In genomic region chr5:25498346-25498820, GRCm38 (mm10) we compare ENCODE assay signal across 8 mouse cellular contexts. TPM values are rescaled to one million over a fixed set of nuclear protein-coding genes. Genes with fewer than 3 reads are reported as not detected.
DNase-seq lines count a peak whose midpoint lies in the region; ATAC-seq and TF ChIP-seq lines count a peak whose summit lies in the region.

Gene Kmt2c (minus strand): TSS chr5:25498783.

- under 1% methylated on average over 39 of the region's 54 CpGs for WGBS in forebrain, embryonic 12.5 days
- under 1% methylated on average over 53 of the region's 54 CpGs for WGBS in heart, embryonic 15.5 days
- 1% methylated on average over 36 of the region's 54 CpGs for WGBS in lung, embryonic 15.5 days

- peak within 1 kb of the TSS; percentile 86 for H3K4me2 ChIP-seq in forebrain, embryonic 12.5 days
- peak within 1 kb of the TSS; percentile 81 for H3K4me2 ChIP-seq in heart, embryonic 15.5 days
- peak within 1 kb of the TSS; percentile 70 for H3K4me2 ChIP-seq in lung, embryonic 15.5 days

- peaks cover 0 to 33% of the 10 kb centered on the region in 2 experiments; a peak in 2 of 4 replicates for H3K36me3 ChIP-seq in MEL (ENCODE audit: control insufficient read depth in 1 of 2, insufficient read depth in 2 of 2, low read length in 2 of 2)
- no peaks in the 10 kb centered on the region for H3K36me3 ChIP-seq in forebrain, embryonic 12.5 days (replicated peaks)
- no peaks in the 10 kb centered on the region for H3K36me3 ChIP-seq in heart, embryonic 15.5 days
- no peaks in the 10 kb centered on the region for H3K36me3 ChIP-seq in lung, embryonic 15.5 days

- H3K79me2 ChIP-seq in MEL (ENCODE audit: control insufficient read depth, insufficient read depth, low read length, poor library complexity), result peaks cover 51% of the 10 kb centered on the region

- peak; percentile 64 to 78 for TF ChIP-seq POLR2A in MEL (IDR thresholded peaks at IDR 0.05; ENCODE audit: control insufficient read depth in 1 of 2, insufficient read depth in 1 of 2, low read depth in 1 of 2, low read length in 2 of 2, poor library complexity in 1 of 2)
- TF ChIP-seq POLR2A in brain, embryonic 14.5 days (IDR thresholded peaks at IDR 0.05; ENCODE audit: borderline replicate concordance, extremely low read depth, insufficient read depth, insufficient read length, poor library complexity, severe bottlenecking), result peak; percentile 81

- DNase-seq in MEL (ENCODE audit: low read depth, low spot score) (peak; percentile 85), MN1 (ENCODE audit: low spot score) (no peak)
- peak; percentile 89 for DNase-seq in brain, embryonic 14.5 days (ENCODE audit: low read depth)
- DNase-seq in layer of hippocampus, adult 8-10 months (ENCODE audit: low spot score in 2 of 2), result peak; percentile 57 to 66
- peak; percentile 60 for DNase-seq in ovary, postnatal 14 days (ENCODE audit: low spot score)

- TF ChIP-seq CTCF in MEL (IDR thresholded peaks at IDR 0.05 in 2 of 3, conservative IDR thresholded peaks at IDR 0.05 in 1 of 3; ENCODE audit: control insufficient read depth in 1 of 3, insufficient read depth in 1 of 3, low read depth in 2 of 3, low read length in 3 of 3, poor library complexity in 1 of 3, severe bottlenecking in 1 of 3), result 0 out of 6 replicates have a peak, but pooled peaks of 1 of the 3 experiments have one; percentile 6
- no peak for TF ChIP-seq CTCF in brain, embryonic 14.5 days (IDR thresholded peaks at IDR 0.05; ENCODE audit: borderline replicate concordance, extremely low read depth, insufficient read depth, insufficient read length)

- H3K27ac ChIP-seq in MEL (ENCODE audit: control insufficient read depth, low read depth, low read length), result peak within 1 kb of the TSS; percentile 98
- peak within 1 kb of the TSS; percentile 100 for H3K27ac ChIP-seq in forebrain, embryonic 12.5 days
- peak within 1 kb of the TSS; percentile 99 for H3K27ac ChIP-seq in heart, embryonic 15.5 days
- H3K27ac ChIP-seq in lung, embryonic 15.5 days, result peak within 1 kb of the TSS; percentile 99

- no peak; a peak in 1 of 4 replicates for TF ChIP-seq EP300 in MEL (IDR thresholded peaks at IDR 0.05; ENCODE audit: low read depth in 1 of 2, low read length in 2 of 2)

- H3K27me3 ChIP-seq in MEL (ENCODE audit: control insufficient read depth in 1 of 2, insufficient read depth in 2 of 2, low read length in 2 of 2), result no peaks in the 10 kb centered on the region; a peak in 1 of 4 replicates
- H3K27me3 ChIP-seq in forebrain, embryonic 12.5 days, result 0 out of 2 replicates have a peak, but pooled peaks cover 2% of the 10 kb centered on the region
- no peaks in the 10 kb centered on the region for H3K27me3 ChIP-seq in heart, embryonic 15.5 days
- H3K27me3 ChIP-seq in lung, embryonic 15.5 days, result no peaks in the 10 kb centered on the region

- no peaks in the 10 kb centered on the region for H3K9me3 ChIP-seq in MEL (replicated peaks; ENCODE audit: insufficient read depth, low read length)
- no peaks in the 10 kb centered on the region for H3K9me3 ChIP-seq in forebrain, embryonic 12.5 days
- no peaks in the 10 kb centered on the region for H3K9me3 ChIP-seq in heart, embryonic 15.5 days (replicated peaks)
- no peaks in the 10 kb centered on the region for H3K9me3 ChIP-seq in lung, embryonic 15.5 days

- peaks cover 12 to 21% of the 10 kb centered on the region in 2 experiments for H3K4me1 ChIP-seq in MEL (ENCODE audit: control insufficient read depth in 1 of 2, insufficient read depth in 2 of 2, low read length in 2 of 2)
- peaks cover 18% of the 10 kb centered on the region for H3K4me1 ChIP-seq in forebrain, embryonic 12.5 days
- peaks cover 15% of the 10 kb centered on the region for H3K4me1 ChIP-seq in heart, embryonic 15.5 days (replicated peaks)
- peaks cover 9% of the 10 kb centered on the region for H3K4me1 ChIP-seq in lung, embryonic 15.5 days

- ATAC-seq in forebrain, embryonic 12.5 days (ENCODE audit: low FRiP score), result 0 out of 2 replicates have a peak, but pooled peaks have one; percentile 5
- ATAC-seq in heart, embryonic 15.5 days (replicated peaks; ENCODE audit: insufficient number of reproducible peaks, insufficient read depth, low FRiP score, low read depth), result peak; percentile 2; the same call in 1 of the 2 replicates
- ATAC-seq in lung, embryonic 15.5 days (ENCODE audit: borderline replicate concordance, extremely low read depth, low FRiP score, low TSS enrichment), result peak; percentile 13; the same call in 1 of the 2 replicates

- H3K4me3 ChIP-seq in MEL (ENCODE audit: control insufficient read depth in 1 of 2, insufficient read depth in 1 of 2, low read depth in 2 of 2, low read length in 2 of 2), result peak within 1 kb of the TSS; percentile 95 to 97
- peak within 1 kb of the TSS; percentile 94 for H3K4me3 ChIP-seq in forebrain, embryonic 12.5 days (replicated peaks)
- peak within 1 kb of the TSS; percentile 91 for H3K4me3 ChIP-seq in heart, embryonic 15.5 days
- H3K4me3 ChIP-seq in lung, embryonic 15.5 days, result peak within 1 kb of the TSS; percentile 100

- TF ChIP-seq RAD21 in MEL (IDR thresholded peaks at IDR 0.05; ENCODE audit: low read depth, low read length), result no peak

- peak within 1 kb of the TSS; percentile 100 for H3K9ac ChIP-seq in MEL (ENCODE audit: control insufficient read depth, low read depth, low read length, poor library complexity, severe bottlenecking)
- H3K9ac ChIP-seq in forebrain, embryonic 12.5 days, result peak within 1 kb of the TSS; percentile 94
- peak within 1 kb of the TSS; percentile 98 for H3K9ac ChIP-seq in heart, embryonic 15.5 days
- H3K9ac ChIP-seq in lung, embryonic 15.5 days, result peak within 1 kb of the TSS; percentile 93

TF ChIP-seq in MEL, 35 proteins besides CTCF, POLR2A, EP300 and RAD21:
- peak; percentile 35 for TF ChIP-seq MXI1 (IDR thresholded peaks at IDR 0.05; ENCODE audit: low read depth, low read length)
- peak; percentile 72; the same call in 1 of the 2 replicates for TF ChIP-seq POLR2AphosphoS2 (IDR thresholded peaks at IDR 0.05; ENCODE audit: low read length)
- TF ChIP-seq TBP (IDR thresholded peaks at IDR 0.05; ENCODE audit: low read depth, low read length), result 0 out of 2 replicates have a peak, but pooled peaks have one; percentile 25
- 0 out of 2 replicates have a peak, but pooled peaks have one; percentile 33 for TF ChIP-seq UBTF (IDR thresholded peaks at IDR 0.05; ENCODE audit: borderline replicate concordance, insufficient read depth, low read depth, low read length)
- peak; percentile 53; the same call in 1 of the 2 replicates for TF ChIP-seq MEF2A (IDR thresholded peaks at IDR 0.05; ENCODE audit: extremely low read depth, insufficient replicate concordance, low read depth, low read length, poor library complexity, severe bottlenecking)
- no peak for TF ChIP-seq USF2 (IDR thresholded peaks at IDR 0.05; ENCODE audit: borderline replicate concordance in 1 of 2, insufficient read depth in 1 of 2, low read depth in 1 of 2, low read length in 2 of 2)
- TF ChIP-seq MAZ (IDR thresholded peaks at IDR 0.05; ENCODE audit: low read depth, low read length), result peak; percentile 92; the same call in 1 of the 2 replicates
- TF ChIP-seq ZMIZ1 (IDR thresholded peaks at IDR 0.05; ENCODE audit: low read depth, low read length), result 0 out of 2 replicates have a peak, but pooled peaks have one; percentile 50
- TF ChIP-seq MAFK (IDR thresholded peaks at IDR 0.05; ENCODE audit: borderline replicate concordance, low read depth, low read length), result no peak
- peak; percentile 42; the same call in 1 of the 2 replicates for TF ChIP-seq NRF1 (IDR thresholded peaks at IDR 0.05; ENCODE audit: insufficient read depth, low read depth, low read length, poor library complexity, severe bottlenecking)
- 0 out of 2 replicates have a peak, but pooled peaks have one; percentile 12 for TF ChIP-seq ELF1 (IDR thresholded peaks at IDR 0.05; ENCODE audit: low read depth, low read length)
- peak; percentile 46; the same call in 1 of the 2 replicates for TF ChIP-seq HCFC1 (IDR thresholded peaks at IDR 0.05; ENCODE audit: low read depth, low read length)
- TF ChIP-seq MYB (IDR thresholded peaks at IDR 0.05; ENCODE audit: low read depth, low read length), result no peak
- TF ChIP-seq NELFE (IDR thresholded peaks at IDR 0.05; ENCODE audit: low read depth, low read length), result peak; percentile 84
- no peak for TF ChIP-seq USF1 (IDR thresholded peaks at IDR 0.05; ENCODE audit: low read depth, low read length)
- no peak for TF ChIP-seq JUND (IDR thresholded peaks at IDR 0.05; ENCODE audit: low read depth, low read length)

RNA-seq across cellular contexts. Expression of gene Kmt2c, which starts in this region (rescaled TPM):
- 26.2 and 28.1 TPM in 2 replicates for total RNA-seq in MEL (2012; rRNA removed)
- 10 to 100 TPM; 23.8 to 34.0 TPM for polyA plus RNA-seq in MEL (2012; ENCODE audit: insufficient read depth in 1 of 2, insufficient read length in 2 of 2, low read depth in 1 of 2, low replicate concordance in 2 of 2, missing spikeins in 1 of 2)
- polyA plus RNA-seq in brain, embryonic 14.5 days (2012; rRNA removed), result 50.9 and 52.3 TPM in 2 replicates
- polyA plus RNA-seq in forebrain, embryonic 12.5 days (2016; fragmentation: Nextera tagmentation; extraction: Ambion mirVana), result 29.6 and 31.2 TPM in 2 replicates
- polyA plus RNA-seq in heart, embryonic 15.5 days (2015; fragmentation: Nextera tagmentation; extraction: Ambion mirVana), result 7.3 and 8.7 TPM in 2 replicates
- total RNA-seq in layer of hippocampus, adult 8-10 months (2022), result 10 to 100 TPM; 68.4 to 91.8 (median 77.2) TPM
- polyA plus RNA-seq in lung, embryonic 15.5 days (2015; fragmentation: Nextera tagmentation; extraction: Ambion mirVana), result 10.0 and 11.3 TPM in 2 replicates
